Mouse (Mus musculus) midbrain, embryonic 11.5 days (tissue): Measurements from ENCODE around the gene Klhl29. TPM values are rescaled to one million over a fixed set of nuclear protein-coding genes. Genes with fewer than 3 reads are reported as not detected.

ENCODE experiments used
- ATAC-seq: fragments of 200-750 bp; cut with Nextera tagmentation; 2 replicates; pipeline ENCODE4 v1.8.0; 2017; ENCODE audit warnings: moderate TSS enrichment, moderate library complexity; ENCODE audit not compliant: low FRiP score
- DNase-seq: peaks from one replicate; pipeline ENCODE4 v3.0.0; 2015; ENCODE audit warnings: low spot score; ENCODE audit errors: missing footprints
- H3K27ac ChIP-seq: fragments of 300-500 bp; sonication (generic); 2 replicates; pipeline ENCODE4 v1.5.1; 2014; ENCODE audit warnings: low read depth, low read length
- H3K27me3 ChIP-seq: fragments of 300-500 bp; sonication (generic); 2 replicates; pipeline ENCODE4 v1.6.1; 2014; ENCODE audit warnings: mild to moderate bottlenecking, low read length, moderate library complexity, mixed read lengths; ENCODE audit not compliant: control insufficient read depth, insufficient read depth
- H3K36me3 ChIP-seq: fragments of 300-500 bp; sonication (generic); 2 replicates; pipeline ENCODE4 v1.6.1; 2014; ENCODE audit warnings: mild to moderate bottlenecking, low read length, moderate library complexity, mixed read lengths; ENCODE audit not compliant: control insufficient read depth, insufficient read depth
- H3K4me1 ChIP-seq: fragments of 300-500 bp; sonication (generic); 2 replicates; pipeline ENCODE4 v1.6.1; 2014; ENCODE audit warnings: low read length; ENCODE audit not compliant: control insufficient read depth, insufficient read depth
- H3K4me2 ChIP-seq: fragments of 300-500 bp; sonication (generic); 2 replicates; pipeline ENCODE4 v1.6.1; 2014; ENCODE audit warnings: mild to moderate bottlenecking, moderate library complexity
- H3K4me3 ChIP-seq: fragments of 300-500 bp; sonication (generic); 2 replicates; pipeline ENCODE4 v1.5.1; 2014; ENCODE audit warnings: low read depth, low read length
- H3K9ac ChIP-seq: fragments of 300-500 bp; sonication (generic); 2 replicates; pipeline ENCODE4 v1.6.1; 2014; ENCODE audit warnings: low read length
- H3K9me3 ChIP-seq: fragments of 300-500 bp; sonication (generic); 2 replicates; pipeline ENCODE4 v1.6.1; 2016; ENCODE audit warnings: low read length; ENCODE audit not compliant: control insufficient read depth
- WGBS: fragments of 180-500 bp; shearing (Covaris S2); extraction: QIAGEN DNeasy Blood & Tissue Kit; methylation state at CpG from one replicate; pipeline ENCODE4 v1.1.7; 2014; 5-methylcytosine and 5-hydroxymethylcytosine counted together
- polyA plus RNA-seq: library from polyadenylated mRNA; unstranded; fragments of >200 nt; fragmentation: Nextera tagmentation; extraction: Ambion mirVana; gene quantifications from 2 replicates; pipeline ENCODE4 v1.2.1, GENCODE M21; 2014

Klhl29 gene
- polyA plus RNA-seq, 1 experiment from 2014 or later, result 2.0 TPM

DNA sequence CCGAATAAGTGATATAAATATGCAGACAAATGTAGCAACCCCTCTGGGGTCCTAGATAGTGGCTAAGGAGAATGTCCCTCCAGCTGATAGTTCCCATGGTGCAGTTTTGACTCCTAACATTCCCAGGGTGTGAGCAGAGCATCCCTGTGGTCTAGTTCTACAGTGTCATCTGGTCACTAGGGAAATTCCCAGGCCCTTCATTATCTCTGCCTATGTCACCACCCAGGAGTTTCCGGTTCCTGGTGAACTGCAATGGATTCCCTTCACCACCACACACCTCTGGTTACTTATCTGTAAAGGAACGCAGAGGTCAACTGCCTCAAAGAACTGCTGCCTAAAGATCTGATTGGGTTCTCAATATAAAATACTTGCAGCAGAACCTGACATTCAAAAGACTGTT, 54.5 kb downstream of the Klhl29 start:
- no peaks in the 10 kb centered on the region for H3K36me3 ChIP-seq
- H3K9ac ChIP-seq, result no peak overlapping the region
- peaks cover 2% of the 10 kb centered on the region; the same call in 1 of the 2 replicates for H3K4me1 ChIP-seq
- no peak overlapping the region for H3K4me3 ChIP-seq
- H3K4me2 ChIP-seq, result no peak overlapping the region
- H3K27ac ChIP-seq, result no peak overlapping the region
- ATAC-seq (no peak), DNase-seq (peak; percentile 51)
- 92% methylated on average over 3 of the region's 3 CpGs for WGBS
- H3K27me3 ChIP-seq, result no peaks in the 10 kb centered on the region
- H3K9me3 ChIP-seq, result no peaks in the 10 kb centered on the region

DNA sequence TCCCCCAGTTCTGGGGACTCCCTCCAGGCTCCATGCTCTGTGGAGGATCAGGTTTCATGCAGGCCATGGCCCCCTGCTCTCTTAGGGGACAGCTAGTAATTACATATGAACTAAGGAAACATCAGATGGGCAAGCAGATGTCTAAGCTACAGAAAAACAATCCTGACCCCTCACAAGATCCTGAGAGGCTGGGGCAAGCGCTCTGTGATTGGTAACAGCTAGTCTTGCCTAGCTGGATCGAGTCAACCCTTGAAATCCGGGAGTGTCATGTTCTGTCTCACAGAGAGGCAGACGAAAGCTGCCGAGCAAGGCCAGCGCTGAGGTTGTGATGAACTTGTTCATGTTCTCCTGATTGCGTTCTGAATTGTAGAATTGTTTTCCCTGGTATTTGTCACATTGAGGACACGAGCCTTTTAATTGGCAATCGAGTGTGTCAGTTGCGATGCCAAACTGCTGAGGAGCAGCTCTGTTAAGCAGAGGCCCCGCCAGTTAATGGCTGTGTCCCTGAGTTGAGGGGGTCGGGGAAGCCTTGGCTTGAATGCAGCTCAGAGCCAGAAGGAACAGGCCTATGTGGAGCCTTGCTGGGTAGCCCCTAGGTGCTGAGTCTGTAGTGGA, 56.0 kb downstream of the Klhl29 start:
- ATAC-seq, result no peak
- H3K27ac ChIP-seq, result no peak overlapping the region

DNA sequence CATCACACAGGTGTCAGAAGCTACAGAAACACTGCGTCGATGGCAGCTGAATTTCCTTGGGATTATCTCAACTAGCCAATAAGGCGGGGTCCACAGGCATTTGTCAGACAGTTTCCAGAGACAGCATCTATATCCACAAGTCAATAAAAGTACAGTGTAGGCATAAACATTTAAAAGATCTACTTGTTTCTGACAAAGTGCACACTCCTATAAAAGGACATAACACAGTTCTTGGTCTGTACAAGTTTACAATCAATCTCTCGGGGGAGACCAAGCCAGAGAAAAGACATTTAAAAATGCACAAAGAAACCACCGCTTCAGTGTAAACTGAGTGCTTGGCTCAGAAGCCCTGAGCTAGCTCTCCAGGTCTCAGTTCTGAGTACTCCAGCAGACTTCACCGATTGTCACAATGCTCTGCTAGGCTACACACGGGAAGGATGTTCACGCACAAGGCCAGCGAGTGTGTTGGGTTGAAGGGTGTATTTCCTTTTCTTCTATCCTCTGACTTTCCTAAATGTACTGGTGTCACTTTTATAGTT, 59.4 kb downstream of the Klhl29 start:
- DNase-seq, result no peak
- Histone ChIP-seq H3K9ac (no peak overlapping the region), H3K4me3 (no peak overlapping the region), H3K27ac (no peak overlapping the region), H3K27me3 (no peaks in the 10 kb centered on the region), H3K36me3 (no peaks in the 10 kb centered on the region), H3K9me3 (no peaks in the 10 kb centered on the region), H3K4me1 (peaks cover 2% of the 10 kb centered on the region; the same call in 1 of the 2 replicates), H3K4me2 (no peak overlapping the region)
- WGBS, result 94% methylated on average over 9 of the region's 9 CpGs
- ATAC-seq, result no peak

More for the DNA sequence above, 56.0 kb downstream of the Klhl29 start:
- peak; percentile 79 for DNase-seq
- H3K27me3 ChIP-seq, result no peaks in the 10 kb centered on the region
- H3K4me2 ChIP-seq, result no peak overlapping the region
- peaks cover 2% of the 10 kb centered on the region; the same call in 1 of the 2 replicates for H3K4me1 ChIP-seq
- H3K9ac ChIP-seq, result no peak overlapping the region
- no peak overlapping the region for H3K4me3 ChIP-seq
- no peaks in the 10 kb centered on the region for H3K36me3 ChIP-seq
- H3K9me3 ChIP-seq, result no peaks in the 10 kb centered on the region
- WGBS, result 39% methylated on average over 12 of the region's 12 CpGs

DNA sequence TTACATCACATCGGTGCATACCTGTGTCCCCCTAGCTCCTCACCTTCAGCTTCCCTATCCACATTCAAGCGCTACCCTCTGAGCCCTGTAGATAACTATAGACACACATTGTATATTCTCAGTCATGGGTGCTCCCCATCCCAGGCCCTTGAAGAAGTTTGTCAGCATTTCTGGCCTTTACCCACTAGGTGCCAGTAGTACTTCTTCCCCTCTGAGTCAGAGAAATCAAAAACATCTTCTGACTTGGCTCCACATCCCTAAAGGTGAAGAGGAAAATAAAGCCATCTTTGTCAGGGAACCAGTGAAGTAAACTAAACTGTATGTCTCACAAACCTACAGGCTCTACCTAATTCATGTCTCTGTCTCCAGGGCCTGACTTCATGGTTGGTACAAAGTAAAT, 67.6 kb downstream of the Klhl29 start:
- no peak for ATAC-seq
- 96% methylated on average over 2 of the region's 2 CpGs for WGBS
- no peak overlapping the region for H3K4me3 ChIP-seq
- H3K4me1 ChIP-seq, result no peaks in the 10 kb centered on the region
- H3K9me3 ChIP-seq, result no peaks in the 10 kb centered on the region
- no peaks in the 10 kb centered on the region for H3K36me3 ChIP-seq
- H3K27me3 ChIP-seq, result no peaks in the 10 kb centered on the region
- H3K9ac ChIP-seq, result no peak overlapping the region
- no peak overlapping the region for H3K4me2 ChIP-seq
- peak; percentile 81 for DNase-seq
- no peak overlapping the region for H3K27ac ChIP-seq

DNA sequence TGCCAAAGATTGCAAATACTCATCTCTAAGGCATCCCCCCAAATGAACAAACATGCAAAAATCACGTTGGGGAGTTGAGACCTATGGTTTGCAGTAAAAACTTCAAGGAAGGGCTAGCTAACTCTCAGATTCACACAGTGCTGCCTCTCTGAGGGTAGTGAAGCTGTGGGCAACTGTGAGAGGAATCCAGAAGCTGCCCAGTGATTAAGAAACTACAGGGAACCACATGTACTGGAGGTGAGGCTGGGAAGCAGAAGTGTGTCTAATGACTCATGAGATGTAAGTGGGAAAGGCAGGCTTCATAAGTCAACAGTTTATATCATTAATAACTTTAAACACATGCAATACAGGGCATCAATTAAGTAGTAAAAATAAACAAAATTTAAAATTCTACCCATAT, 70.0 kb downstream of the Klhl29 start:
- H3K4me2 ChIP-seq, result no peak overlapping the region
- peak; percentile 76 for DNase-seq
- no peaks in the 10 kb centered on the region for H3K27me3 ChIP-seq
- no peaks in the 10 kb centered on the region for H3K9me3 ChIP-seq
- no peaks in the 10 kb centered on the region for H3K4me1 ChIP-seq
- no peak overlapping the region for H3K9ac ChIP-seq
- no peak overlapping the region for H3K4me3 ChIP-seq
- H3K27ac ChIP-seq, result no peak overlapping the region
- 69% methylated on average over 1 of the region's 1 CpGs for WGBS
- H3K36me3 ChIP-seq, result no peaks in the 10 kb centered on the region
- no peak for ATAC-seq

DNA sequence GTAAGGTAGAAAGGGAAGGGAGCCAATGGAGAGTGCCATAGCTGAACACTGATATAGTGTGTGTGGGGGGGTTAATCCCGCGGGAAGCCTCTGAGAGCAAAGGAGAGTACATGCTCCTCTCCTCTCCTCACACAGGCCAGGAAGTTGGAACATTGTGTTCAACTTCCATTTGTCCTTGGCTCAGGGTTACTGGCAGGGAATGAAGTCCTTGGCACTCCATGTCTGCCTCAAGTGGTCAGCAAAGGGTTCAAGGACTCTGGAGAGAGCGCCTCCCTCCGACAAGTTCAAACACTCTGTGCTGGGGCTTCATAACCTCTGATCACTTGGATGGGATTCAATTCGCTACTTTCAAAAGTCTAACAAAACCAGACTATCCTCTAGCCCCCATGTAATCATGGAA, 71.6 kb downstream of the Klhl29 start:
- Histone ChIP-seq H3K27me3 (no peaks in the 10 kb centered on the region), H3K4me3 (no peak overlapping the region), H3K9ac (no peak overlapping the region), H3K4me2 (no peak overlapping the region), H3K9me3 (no peaks in the 10 kb centered on the region), H3K4me1 (no peaks in the 10 kb centered on the region), H3K36me3 (no peaks in the 10 kb centered on the region), H3K27ac (no peak overlapping the region)
- 89% methylated on average over 5 of the region's 5 CpGs for WGBS
- DNase-seq, result peak; percentile 68
- no peak for ATAC-seq

DNA sequence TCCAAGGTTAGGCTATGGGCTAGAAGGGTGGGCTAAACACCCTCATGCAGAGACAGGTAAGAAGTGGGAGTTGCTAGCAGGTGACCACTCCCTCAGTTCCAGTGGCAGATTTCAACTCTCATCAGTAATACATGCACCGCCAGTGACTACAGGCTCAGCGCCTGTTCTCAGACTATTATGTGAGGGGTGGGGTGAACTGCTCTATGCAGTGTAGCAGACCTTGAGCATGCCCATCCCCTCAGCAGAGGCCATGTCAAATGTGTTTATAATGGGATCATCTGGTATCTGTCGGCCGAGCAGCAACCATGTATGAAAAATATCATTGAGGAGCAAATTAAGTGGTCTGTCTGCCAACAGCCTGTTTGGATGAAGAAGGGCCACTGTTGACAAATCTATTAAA, 72.4 kb downstream of the Klhl29 start:
- Histone ChIP-seq H3K27me3 (no peaks in the 10 kb centered on the region), H3K36me3 (no peaks in the 10 kb centered on the region), H3K9me3 (no peaks in the 10 kb centered on the region), H3K9ac (no peak overlapping the region), H3K4me3 (no peak overlapping the region), H3K4me1 (no peaks in the 10 kb centered on the region), H3K27ac (no peak overlapping the region), H3K4me2 (no peak overlapping the region)
- WGBS, result 85% methylated on average over 4 of the region's 4 CpGs
- no peak for ATAC-seq
- peak; percentile 37 for DNase-seq

DNA sequence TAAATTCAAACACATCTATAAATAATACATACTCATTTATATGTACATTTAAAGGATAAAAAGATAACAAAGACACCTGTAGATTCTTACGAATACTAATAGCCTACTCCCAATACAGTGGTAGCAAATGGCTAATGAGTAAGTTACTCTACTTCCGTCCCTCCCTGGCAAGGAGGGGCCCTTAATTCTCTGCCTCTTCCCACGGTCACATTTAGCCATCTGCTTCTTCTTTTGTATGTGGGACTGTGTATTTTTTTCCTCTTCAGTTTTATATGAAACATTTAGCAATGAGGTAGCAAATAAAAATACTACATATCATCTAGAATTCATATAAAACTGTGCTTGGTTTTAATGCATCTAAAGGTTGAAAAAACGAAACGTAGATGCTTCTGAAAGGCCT, 73.6 kb downstream of the Klhl29 start:
- Histone ChIP-seq H3K4me1 (no peaks in the 10 kb centered on the region), H3K27me3 (no peaks in the 10 kb centered on the region), H3K27ac (no peak overlapping the region), H3K4me2 (no peak overlapping the region), H3K36me3 (no peaks in the 10 kb centered on the region), H3K9me3 (no peaks in the 10 kb centered on the region), H3K4me3 (no peak overlapping the region), H3K9ac (no peak overlapping the region)
- ATAC-seq (no peak), DNase-seq (peak; percentile 31)
- WGBS, result 83% methylated on average over 5 of the region's 5 CpGs

DNA sequence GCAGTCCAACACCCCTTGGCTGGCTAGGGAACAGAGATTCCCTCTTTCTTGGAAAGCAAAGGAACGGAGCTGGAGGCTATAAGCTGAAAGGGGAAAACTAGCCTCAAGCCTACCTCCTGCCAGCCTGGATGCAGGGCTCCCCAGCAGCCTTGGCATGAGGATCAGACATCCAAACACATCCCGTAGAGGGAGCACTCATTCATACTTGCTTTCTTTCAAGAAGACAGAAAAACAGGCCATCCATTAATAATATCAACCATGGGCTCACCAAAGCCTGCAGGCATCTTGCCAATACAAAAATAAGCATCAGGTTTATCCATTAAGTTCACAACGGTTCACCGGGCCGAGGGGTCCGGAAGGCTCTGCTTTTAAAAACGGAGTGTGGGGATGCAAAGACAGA, 79.1 kb downstream of the Klhl29 start:
- Histone ChIP-seq H3K4me3 (no peak overlapping the region), H3K27me3 (no peaks in the 10 kb centered on the region), H3K4me1 (no peaks in the 10 kb centered on the region), H3K9me3 (no peaks in the 10 kb centered on the region), H3K36me3 (no peaks in the 10 kb centered on the region), H3K4me2 (no peak overlapping the region), H3K27ac (no peak overlapping the region), H3K9ac (no peak overlapping the region)
- no peak for ATAC-seq
- DNase-seq, result no peak
- 84% methylated on average over 7 of the region's 7 CpGs for WGBS
